Mouse (Mus musculus) urinary bladder, postnatal 36 days (tissue): Measurements from ENCODE around the gene Arhgap28.

Experiments
- DNase-seq, 2 experiments: peaks; one replicate each; pipeline ENCODE4 v3.0.0; 2022; ENCODE audit warnings: low spot score in 2 of 2, mixed read lengths in 1 of 2

Arhgap28 gene

GRCm38 (mm10) chr17:67941026-67941425 is 62.9 kb downstream of the Arhgap28 start:
- DNase-seq, result no peak

- DNase-seq, result no peak
Observed at GRCm38 (mm10) chr17:67937050-67937449, 66.9 kb downstream of the Arhgap28 start.

GRCm38 (mm10) chr17:67935556-67935955 is 68.4 kb downstream of the Arhgap28 start:
- no peak for DNase-seq

- DNase-seq, result no peak
Observed at GRCm38 (mm10) chr17:67931396-67931795, 72.5 kb downstream of the Arhgap28 start.

GRCm38 (mm10) chr17:67930957-67931356 is 73.0 kb downstream of the Arhgap28 start:
- no peak for DNase-seq

GRCm38 (mm10) chr17:67930467-67930866 is 73.5 kb downstream of the Arhgap28 start:
- no peak for DNase-seq

- DNase-seq, result no peak
Observed at GRCm38 (mm10) chr17:67928280-67928679, 75.6 kb downstream of the Arhgap28 start.

GRCm38 (mm10) chr17:67927864-67928263 is 76.1 kb downstream of the Arhgap28 start:
- no peak for DNase-seq

- DNase-seq, result no peak
Observed at GRCm38 (mm10) chr17:67919959-67920358, 84.0 kb downstream of the Arhgap28 start.

- no peak for DNase-seq
Observed at GRCm38 (mm10) chr17:67918201-67918600, 85.7 kb downstream of the Arhgap28 start.

- no peak for DNase-seq
Observed at GRCm38 (mm10) chr17:67916901-67917300, 87.0 kb downstream of the Arhgap28 start.

- peak in 1 of 2 experiments; percentile 10 for DNase-seq
Observed at GRCm38 (mm10) chr17:67912640-67913039, 91.3 kb downstream of the Arhgap28 start.

GRCm38 (mm10) chr17:67912051-67912450 is 91.9 kb downstream of the Arhgap28 start:
- DNase-seq, result no peak

- no peak for DNase-seq
Observed at GRCm38 (mm10) chr17:67908537-67908936, 95.4 kb downstream of the Arhgap28 start.

GRCm38 (mm10) chr17:67908137-67908536 is 95.8 kb downstream of the Arhgap28 start:
- DNase-seq, result no peak

GRCm38 (mm10) chr17:67907532-67908054 is 96.3 kb downstream of the Arhgap28 start:
- DNase-seq, result no peak

GRCm38 (mm10) chr17:67906236-67906635 is 97.7 kb downstream of the Arhgap28 start:
- no peak for DNase-seq

GRCm38 (mm10) chr17:67904315-67904944 is 99.5 kb downstream of the Arhgap28 start:
- no peak for DNase-seq

GRCm38 (mm10) chr17:67902847-67903246 is 101.1 kb downstream of the Arhgap28 start:
- DNase-seq, result no peak

- DNase-seq, result no peak
Observed at GRCm38 (mm10) chr17:67901161-67901560, 102.8 kb downstream of the Arhgap28 start.

- no peak for DNase-seq
Observed at GRCm38 (mm10) chr17:67899376-67899775, 104.5 kb downstream of the Arhgap28 start.

GRCm38 (mm10) chr17:67896413-67896812 is 107.5 kb downstream of the Arhgap28 start:
- DNase-seq, result no peak

- DNase-seq, result no peak
Observed at GRCm38 (mm10) chr17:67889481-67890325, 114.2 kb downstream of the Arhgap28 start.
